Mouse (Mus musculus) urinary bladder, adult 2 months (tissue): ENCODE measurements around the gene Arid4b. TPM values are rescaled to one million over a fixed set of nuclear protein-coding genes. Genes with fewer than 3 reads are reported as not detected.

Experiments used
- polyA plus RNA-seq: library from polyadenylated mRNA; depleted of rRNA; stranded (reverse); fragments of >200 nt; gene quantifications from 2 replicates; pipeline ENCODE4 v1.2.3, GENCODE M21; 2012; rRNA removed

The Arid4b gene
- polyA plus RNA-seq, 1 experiment = 18.2 TPM

Other genes with a start within 250 kb of the Arid4b start
- gene B3galnt2, start 108.8 kb upstream of the Arid4b start, polyA plus RNA-seq = 35.2 and 43.8 TPM in 2 replicates
- 80.2 and 105 TPM in 2 replicates for gene Tbce, start 23.6 kb upstream of the Arid4b start, polyA plus RNA-seq
- gene Ggps1, start 256 bp downstream of the Arid4b start, polyA plus RNA-seq = 34.0 and 37.4 TPM in 2 replicates